Mouse (Mus musculus): ENCODE data around the gene Stox2.

The Stox2 gene

DNA sequence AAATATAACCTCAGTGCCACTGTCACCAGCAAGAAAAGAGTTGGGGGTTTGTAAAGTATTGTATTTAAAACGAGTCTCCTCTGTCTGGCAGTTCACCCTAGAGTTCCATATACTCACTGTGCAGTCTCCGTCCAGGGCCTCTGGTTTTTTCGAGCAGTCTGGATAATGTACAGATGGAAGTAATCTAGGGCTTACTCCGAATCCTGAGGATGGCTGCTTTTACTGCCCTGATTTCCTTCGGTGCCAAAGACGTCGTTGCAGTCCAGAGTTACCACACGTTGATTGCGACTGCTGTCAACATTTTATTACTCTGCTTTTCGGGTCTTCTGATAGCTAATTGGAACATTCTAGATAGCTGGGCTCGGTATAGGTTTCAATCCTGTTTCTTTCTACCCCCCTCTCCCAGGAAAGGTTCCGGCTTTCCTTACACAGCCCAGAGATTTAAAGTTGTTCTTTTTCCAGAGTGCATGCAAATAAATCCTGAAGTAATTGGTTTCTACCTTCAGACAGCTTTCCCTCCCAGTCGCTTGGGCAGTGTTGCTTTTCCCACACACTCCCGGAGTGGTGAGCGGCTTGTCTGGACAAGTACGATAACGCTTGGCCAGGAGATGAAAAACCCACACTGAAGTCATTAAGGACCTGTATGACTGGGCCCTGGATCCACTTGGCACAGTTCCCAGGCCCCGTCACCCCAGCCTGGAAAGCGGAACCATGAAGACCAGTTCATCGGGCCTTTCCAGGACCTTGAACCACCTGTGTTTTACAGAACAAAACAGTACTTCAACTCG lies 94.1 kb downstream of the Stox2 start:
- no peak for DNase-seq

GRCm38 (mm10) chr8:47349082-47349481 lies 97.1 kb downstream of the Stox2 start:
- DNase-seq = no peak

- no peak for DNase-seq
These were observed 98.4 kb downstream of the Stox2 start for GRCm38 (mm10) chr8:47347809-47348208.

DNA sequence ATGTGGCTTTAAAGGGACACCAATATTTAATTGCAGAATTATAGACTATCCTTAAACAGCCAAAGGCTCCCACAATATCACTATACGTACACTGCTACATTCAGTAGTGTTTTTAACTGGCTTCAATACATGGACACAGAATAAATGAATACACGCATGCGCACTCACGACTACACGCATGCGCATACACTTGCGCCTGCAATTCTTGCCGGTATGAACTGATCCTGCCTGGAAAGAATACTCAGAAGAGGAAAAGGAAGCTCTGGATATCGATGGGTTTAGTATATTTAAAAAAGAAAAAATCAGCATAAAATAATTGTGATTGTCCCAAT lies 100.4 kb downstream of the Stox2 start:
- no peak for DNase-seq

DNA sequence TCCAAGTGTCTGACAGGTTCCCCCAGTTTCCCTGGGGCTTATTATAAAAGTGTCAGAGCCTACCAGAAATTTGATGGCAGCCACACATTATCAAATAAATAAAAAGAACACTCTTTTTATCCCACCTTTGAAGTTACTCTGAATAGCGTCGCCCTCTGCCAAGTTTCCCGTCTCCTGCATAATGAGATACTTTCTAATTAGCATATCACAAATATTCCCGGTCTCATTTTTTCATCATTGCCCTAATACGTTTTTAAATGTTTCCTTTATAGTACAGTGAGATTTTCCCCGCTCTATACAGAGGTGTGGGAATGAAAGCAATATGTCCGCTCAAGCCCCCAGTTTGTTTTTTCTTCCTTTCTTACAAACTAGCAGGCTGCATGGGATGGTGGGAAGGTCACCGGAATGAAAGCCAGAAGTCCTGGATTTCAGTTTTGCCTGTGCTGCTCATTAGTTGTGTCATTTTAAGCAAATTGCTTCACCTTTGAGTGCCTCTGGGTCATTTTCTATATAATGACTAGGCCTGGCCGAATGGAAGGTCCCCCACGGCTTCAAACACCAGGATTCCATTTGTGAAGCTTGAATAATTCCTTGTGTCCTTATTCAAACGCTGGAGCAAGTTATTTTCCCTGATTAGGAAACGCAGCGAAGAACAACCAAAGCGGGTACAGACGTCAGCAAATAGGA lies 100.9 kb downstream of the Stox2 start:
- DNase-seq = no peak

- DNase-seq = no peak
These were observed 104.7 kb downstream of the Stox2 start for GRCm38 (mm10) chr8:47341474-47341873.

GRCm38 (mm10) chr8:47338691-47339323 lies 107.4 kb downstream of the Stox2 start:
- no peak for DNase-seq

GRCm38 (mm10) chr8:47336433-47336832 lies 109.7 kb downstream of the Stox2 start:
- no peak for DNase-seq

DNA sequence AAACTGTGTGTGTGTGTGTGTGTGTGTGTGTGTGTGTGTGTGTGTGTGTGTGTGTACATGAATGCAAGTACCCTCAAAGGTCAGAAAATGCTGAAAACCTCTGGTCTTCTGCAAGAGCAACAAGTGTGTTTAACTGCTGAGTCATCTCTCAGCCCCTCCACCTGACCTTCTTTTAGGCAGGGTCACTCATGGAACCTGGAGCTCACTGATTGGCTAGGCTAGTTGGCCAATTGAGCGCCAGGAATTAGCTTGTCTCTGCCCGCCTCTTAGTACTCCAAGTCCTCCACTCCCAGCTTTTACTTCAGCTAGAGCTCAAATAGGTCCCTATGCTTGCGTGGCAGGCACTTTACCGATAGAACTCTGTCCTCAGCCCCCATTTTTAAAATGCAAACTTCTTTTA lies 110.2 kb downstream of the Stox2 start:
- no peak for DNase-seq

DNA sequence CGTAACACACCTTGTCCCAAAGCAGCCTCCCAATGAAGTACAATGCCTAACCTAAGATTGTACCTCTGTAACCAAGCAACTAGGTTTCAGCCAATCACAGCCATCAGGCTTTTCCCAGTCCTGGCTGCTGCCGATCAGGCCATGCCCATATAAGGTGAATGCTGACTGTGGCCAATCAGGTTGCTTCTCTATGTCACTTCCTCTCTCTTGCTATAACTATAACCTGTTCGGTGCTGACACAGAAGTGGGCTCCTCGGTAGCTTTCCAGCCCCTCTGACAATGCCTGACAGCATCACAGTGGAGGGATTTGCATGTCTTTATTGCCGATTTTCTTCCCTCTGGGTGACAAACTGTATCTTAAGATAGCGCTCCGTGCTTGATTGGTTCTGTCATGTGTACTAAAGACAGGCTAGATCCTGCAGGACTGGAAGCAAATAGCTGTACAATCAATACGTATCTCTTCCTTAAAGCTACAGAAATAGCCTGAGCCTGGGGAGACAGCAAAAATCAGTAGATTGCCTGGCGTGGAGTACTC lies 111.9 kb downstream of the Stox2 start:
- no peak for DNase-seq

GRCm38 (mm10) chr8:47332941-47333340 lies 113.2 kb downstream of the Stox2 start:
- DNase-seq = no peak

GRCm38 (mm10) chr8:47330982-47331381 lies 115.2 kb downstream of the Stox2 start:
- no peak for DNase-seq

- no peak for DNase-seq
These were observed 119.8 kb downstream of the Stox2 start for GRCm38 (mm10) chr8:47326348-47326747.

DNA sequence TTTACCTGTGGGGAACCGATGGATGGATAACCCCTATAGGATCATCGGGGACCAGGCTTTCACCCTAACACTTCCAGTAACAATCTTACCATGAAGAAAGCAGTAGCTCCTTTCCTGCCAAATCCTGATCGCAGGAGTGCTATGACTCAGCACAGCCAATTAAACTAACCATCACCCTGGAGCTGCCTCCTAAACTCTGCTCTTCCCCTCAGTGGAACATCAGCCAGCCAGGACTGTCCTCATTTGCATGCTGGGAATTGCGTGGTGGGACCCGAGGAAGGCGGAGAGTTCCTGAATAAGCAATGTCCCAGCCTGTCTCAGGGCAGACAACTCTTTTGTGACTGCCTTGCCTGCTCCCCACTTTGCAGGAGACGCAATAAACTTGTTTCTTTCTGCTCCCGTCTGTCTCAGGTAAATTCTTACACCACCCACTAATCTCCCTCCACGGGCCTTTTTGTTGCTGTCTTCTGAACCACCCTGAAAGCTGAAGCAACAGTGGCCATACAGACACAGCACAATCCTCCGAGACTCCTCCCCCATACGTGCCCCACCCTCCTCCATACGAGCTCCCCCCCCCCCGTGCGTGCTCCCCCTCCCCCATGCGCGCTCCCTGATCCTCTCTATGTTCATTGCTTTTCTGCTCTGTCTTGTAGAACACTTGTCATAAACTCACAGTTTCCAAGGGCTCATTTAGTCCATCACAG lies 121.9 kb downstream of the Stox2 start:
- no peak for DNase-seq

DNA sequence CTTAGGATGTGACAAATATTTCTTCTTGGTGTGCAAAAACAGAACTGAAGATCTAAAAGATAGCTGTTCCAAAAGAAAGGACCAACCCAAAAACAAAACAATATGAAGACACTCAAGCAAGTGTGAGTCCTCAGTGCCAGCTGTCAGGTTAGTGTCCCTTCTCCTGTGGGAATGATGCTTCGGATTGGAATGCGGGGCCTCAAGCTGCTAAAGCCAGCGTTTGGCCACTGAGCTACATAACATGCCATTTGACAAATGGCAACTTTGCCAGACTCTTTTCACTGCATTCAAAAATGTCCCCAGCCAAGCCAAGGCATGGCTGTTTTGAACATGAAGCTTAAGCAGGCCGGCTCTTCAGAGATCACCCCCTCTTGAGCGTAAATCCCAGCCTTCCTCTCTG lies 124.9 kb downstream of the Stox2 start:
- DNase-seq = no peak

DNA sequence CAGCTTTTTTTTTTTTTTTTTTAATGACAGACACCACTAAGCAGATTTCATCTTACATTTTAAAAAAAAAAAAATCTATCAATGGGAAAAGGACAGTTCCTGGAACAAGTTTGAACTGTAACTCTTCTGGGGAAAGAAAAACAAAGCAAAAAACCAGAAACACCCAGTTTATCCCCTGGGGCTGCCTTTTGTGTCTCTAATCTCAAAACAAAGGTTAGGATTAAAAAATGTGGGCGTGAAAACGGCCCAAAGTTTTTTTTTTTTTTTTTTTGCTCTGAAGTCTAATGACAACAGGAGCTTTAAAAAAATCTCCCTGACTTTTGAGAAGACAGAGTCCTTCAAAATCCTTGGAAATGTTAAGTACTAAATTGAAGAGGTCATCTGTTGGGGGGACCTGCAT lies 125.5 kb downstream of the Stox2 start:
- DNase-seq = no peak

DNA sequence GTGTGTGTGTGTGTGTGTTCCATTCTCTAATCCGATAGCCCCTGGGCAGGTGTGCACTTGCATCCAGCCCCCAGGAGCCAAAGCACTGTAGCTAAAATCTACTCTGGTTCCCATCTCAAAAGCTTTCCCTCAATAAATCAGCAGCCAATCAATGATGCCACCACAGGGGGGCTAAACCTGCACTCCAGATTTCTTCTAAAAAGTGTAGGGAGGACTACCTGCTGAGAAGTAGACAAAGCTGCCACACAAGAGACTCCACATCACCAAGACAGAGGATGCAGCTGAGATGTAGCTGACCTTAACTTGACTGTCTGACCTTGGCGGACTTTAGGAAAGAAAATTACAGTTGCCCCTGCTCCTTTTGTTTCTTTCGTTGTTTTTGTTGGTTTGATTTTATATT lies 127.7 kb downstream of the Stox2 start:
- DNase-seq = no peak

GRCm38 (mm10) chr8:47308176-47308575 lies 138.0 kb downstream of the Stox2 start:
- no peak for DNase-seq

GRCm38 (mm10) chr8:47306372-47306771 lies 139.8 kb downstream of the Stox2 start:
- no peak for DNase-seq

DNA sequence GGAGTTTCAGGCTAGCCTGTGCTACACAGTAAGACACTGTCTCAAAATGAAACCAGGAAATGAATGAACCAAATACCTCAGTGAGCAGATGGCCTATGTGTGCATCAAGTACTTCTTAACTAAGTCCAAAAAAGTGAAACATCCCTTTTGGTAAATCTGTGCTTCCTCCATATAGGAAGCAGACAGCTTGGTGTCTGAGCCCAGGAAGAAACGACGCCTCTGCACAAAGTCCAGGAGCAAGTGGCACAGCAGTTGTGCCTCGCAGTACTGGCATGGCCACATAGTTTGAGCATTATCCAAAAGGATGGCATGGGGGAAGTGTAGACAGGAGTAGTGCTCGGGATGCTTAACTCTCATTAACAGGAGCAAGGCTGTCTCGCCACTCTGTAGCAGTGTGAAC lies 140.3 kb downstream of the Stox2 start:
- DNase-seq = no peak

- no peak for DNase-seq
These were observed 147.7 kb downstream of the Stox2 start for GRCm38 (mm10) chr8:47298460-47298859.

GRCm38 (mm10) chr8:47289641-47290040 lies 156.5 kb downstream of the Stox2 start:
- no peak for DNase-seq

GRCm38 (mm10) chr8:47288866-47289541 lies 157.2 kb downstream of the Stox2 start:
- DNase-seq = no peak
